Mouse (Mus musculus) heart, embryonic 15.5 days (tissue): ENCODE results near the gene Sox10. TPM values are rescaled to one million over a fixed set of nuclear protein-coding genes. Genes with fewer than 3 reads are reported as not detected.
A peak's percentile ranks its signal among the peaks of the same experiment; 100 is the strongest.

Experiments used
- ATAC-seq: fragments of 200-750 bp; cut with Nextera tagmentation; replicated peaks from 2 replicates; pipeline ENCODE4 v1.8.0; 2017; ENCODE audit warnings: low read depth, moderate TSS enrichment; ENCODE audit not compliant: insufficient number of reproducible peaks, insufficient read depth, low FRiP score
- H3K27ac ChIP-seq: fragments of 300-500 bp; sonication (generic); 2 replicates; pipeline ENCODE4 v1.5.1; 2015; ENCODE audit warnings: mild to moderate bottlenecking, inconsistent platforms
- H3K27me3 ChIP-seq: fragments of 300-500 bp; sonication (generic); 2 replicates; pipeline ENCODE4 v1.6.1; 2015; ENCODE audit warnings: inconsistent platforms
- H3K36me3 ChIP-seq: fragments of 300-500 bp; sonication (generic); 2 replicates; pipeline ENCODE4 v1.6.1; 2015; ENCODE audit warnings: mild to moderate bottlenecking, inconsistent platforms
- H3K4me1 ChIP-seq: fragments of 300-500 bp; sonication (generic); replicated peaks from 2 replicates; pipeline ENCODE4 v1.6.1; 2015; ENCODE audit warnings: inconsistent platforms
- H3K4me2 ChIP-seq: fragments of 300-500 bp; sonication (generic); 2 replicates; pipeline ENCODE4 v1.6.1; 2015; ENCODE audit warnings: inconsistent platforms, mild to moderate bottlenecking, moderate library complexity
- H3K4me3 ChIP-seq: fragments of 300-500 bp; sonication (generic); 2 replicates; pipeline ENCODE4 v1.5.1; 2015; ENCODE audit warnings: mild to moderate bottlenecking, inconsistent platforms
- H3K9ac ChIP-seq: fragments of 300-500 bp; sonication (generic); 2 replicates; pipeline ENCODE4 v1.6.1; 2015; ENCODE audit warnings: mild to moderate bottlenecking, inconsistent platforms
- H3K9me3 ChIP-seq: fragments of 300-500 bp; sonication (generic); replicated peaks from 2 replicates; pipeline ENCODE4 v1.6.1; 2016; ENCODE audit warnings: inconsistent platforms
- WGBS: fragments of 180-500 bp; shearing (Covaris S2); methylation state at CpG from one replicate; pipeline ENCODE4 v1.1.7; 2015; ENCODE audit warnings: mixed read lengths; 5-methylcytosine and 5-hydroxymethylcytosine counted together
- polyA plus RNA-seq: library from polyadenylated mRNA; unstranded; fragments of >200 nt; fragmentation: Nextera tagmentation; extraction: Ambion mirVana; gene quantifications from 2 replicates; pipeline ENCODE4 v1.2.1, GENCODE M21; 2015

Sox10 gene
- polyA plus RNA-seq, 1 experiment from 2014 or later, result 0.45 TPM

GRCm38 (mm10) chr15:79135332-79135731 lies 29.7 kb downstream of the Sox10 start:
- Histone ChIP-seq H3K4me1 (peaks cover 19% of the 10 kb centered on the region), H3K9me3 (no peaks in the 10 kb centered on the region), H3K36me3 (peaks cover 47% of the 10 kb centered on the region), H3K9ac (no peak overlapping the region), H3K27me3 (no peaks in the 10 kb centered on the region), H3K27ac (no peak overlapping the region), H3K4me3 (no peak overlapping the region), H3K4me2 (no peak overlapping the region)
- no peak for ATAC-seq
- WGBS, result 79% methylated on average over 9 of the region's 9 CpGs

- ATAC-seq, result no peak
- H3K27ac ChIP-seq, result no peak overlapping the region
- WGBS, result 80% methylated on average over 9 of the region's 9 CpGs
- peaks cover 53% of the 10 kb centered on the region for H3K36me3 ChIP-seq
- H3K4me3 ChIP-seq, result no peak overlapping the region
- no peak overlapping the region for H3K9ac ChIP-seq
- peaks cover 23% of the 10 kb centered on the region for H3K4me1 ChIP-seq
- H3K4me2 ChIP-seq, result no peak overlapping the region
- no peaks in the 10 kb centered on the region for H3K9me3 ChIP-seq
- no peaks in the 10 kb centered on the region for H3K27me3 ChIP-seq
Observed at GRCm38 (mm10) chr15:79134496-79135270, 30.4 kb downstream of the Sox10 start.

GRCm38 (mm10) chr15:79133191-79133661 lies 31.8 kb downstream of the Sox10 start:
- Histone ChIP-seq H3K4me1 (peaks cover 23% of the 10 kb centered on the region), H3K4me3 (no peak overlapping the region), H3K27me3 (no peaks in the 10 kb centered on the region), H3K27ac (no peak overlapping the region), H3K36me3 (peaks cover 65% of the 10 kb centered on the region), H3K4me2 (no peak overlapping the region), H3K9me3 (no peaks in the 10 kb centered on the region), H3K9ac (no peak overlapping the region)
- ATAC-seq, result no peak
- WGBS, result 78% methylated on average over 6 of the region's 6 CpGs

- Histone ChIP-seq H3K4me3 (no peak overlapping the region), H3K9me3 (no peaks in the 10 kb centered on the region), H3K4me2 (no peak overlapping the region), H3K36me3 (peaks cover 82% of the 10 kb centered on the region), H3K27ac (peak overlapping the region; percentile 65), H3K4me1 (peaks cover 20% of the 10 kb centered on the region), H3K27me3 (no peaks in the 10 kb centered on the region), H3K9ac (peak overlapping the region; percentile 23; the same call in 1 of the 2 replicates)
- 0 out of 2 replicates have a peak, but pooled peaks have one; percentile 36 for ATAC-seq
- WGBS, result 51% methylated on average over 7 of the region's 7 CpGs
Observed at GRCm38 (mm10) chr15:79131442-79131841, 33.6 kb downstream of the Sox10 start.

- Histone ChIP-seq H3K27ac (peak overlapping the region; percentile 65), H3K9me3 (no peaks in the 10 kb centered on the region), H3K4me3 (no peak overlapping the region), H3K4me2 (no peak overlapping the region), H3K36me3 (peaks cover 89% of the 10 kb centered on the region), H3K27me3 (no peaks in the 10 kb centered on the region), H3K4me1 (peaks cover 20% of the 10 kb centered on the region), H3K9ac (peak overlapping the region; percentile 23; the same call in 1 of the 2 replicates)
- no peak for ATAC-seq
- WGBS, result 57% methylated on average over 10 of the region's 10 CpGs
Observed at GRCm38 (mm10) chr15:79130782-79131181, 34.3 kb downstream of the Sox10 start.

GRCm38 (mm10) chr15:79129311-79129710 lies 35.7 kb downstream of the Sox10 start:
- 75% methylated on average over 7 of the region's 7 CpGs for WGBS
- ATAC-seq, result no peak

GRCm38 (mm10) chr15:79128208-79128607 lies 36.8 kb downstream of the Sox10 start:
- WGBS, result 92% methylated on average over 5 of the region's 5 CpGs
- peaks cover 88% of the 10 kb centered on the region for H3K36me3 ChIP-seq
- H3K9ac ChIP-seq, result no peak overlapping the region
- peaks cover 36% of the 10 kb centered on the region for H3K4me1 ChIP-seq
- ATAC-seq, result no peak
- H3K27ac ChIP-seq, result no peak overlapping the region
- H3K9me3 ChIP-seq, result no peaks in the 10 kb centered on the region
- no peak overlapping the region for H3K4me2 ChIP-seq
- H3K4me3 ChIP-seq, result no peak overlapping the region
- no peaks in the 10 kb centered on the region for H3K27me3 ChIP-seq

More at GRCm38 (mm10) chr15:79129311-79129710, 35.7 kb downstream of the Sox10 start:
- Histone ChIP-seq H3K9me3 (no peaks in the 10 kb centered on the region), H3K4me2 (no peak overlapping the region), H3K4me3 (no peak overlapping the region), H3K36me3 (peaks cover 97% of the 10 kb centered on the region), H3K27me3 (no peaks in the 10 kb centered on the region), H3K4me1 (peaks cover 29% of the 10 kb centered on the region), H3K27ac (no peak overlapping the region), H3K9ac (no peak overlapping the region)

- ATAC-seq, result no peak
- WGBS, result 94% methylated on average over 12 of the region's 12 CpGs
- Histone ChIP-seq H3K4me1 (peaks cover 47% of the 10 kb centered on the region), H3K4me3 (no peak overlapping the region), H3K9me3 (no peaks in the 10 kb centered on the region), H3K4me2 (no peak overlapping the region), H3K36me3 (peaks cover 85% of the 10 kb centered on the region), H3K9ac (no peak overlapping the region), H3K27me3 (no peaks in the 10 kb centered on the region), H3K27ac (no peak overlapping the region)
Observed at GRCm38 (mm10) chr15:79127101-79127500, 37.9 kb downstream of the Sox10 start.

- Histone ChIP-seq H3K4me3 (no peak overlapping the region), H3K36me3 (peaks cover 84% of the 10 kb centered on the region), H3K27me3 (no peaks in the 10 kb centered on the region), H3K4me1 (peaks cover 43% of the 10 kb centered on the region), H3K27ac (no peak overlapping the region), H3K9me3 (no peaks in the 10 kb centered on the region), H3K4me2 (no peak overlapping the region), H3K9ac (no peak overlapping the region)
- WGBS, result 74% methylated on average over 13 of the region's 13 CpGs
- no peak for ATAC-seq
Observed at GRCm38 (mm10) chr15:79126217-79126932, 38.7 kb downstream of the Sox10 start.

GRCm38 (mm10) chr15:79124331-79124875 lies 40.6 kb downstream of the Sox10 start:
- H3K36me3 ChIP-seq, result peaks cover 84% of the 10 kb centered on the region
- peak overlapping the region; percentile 89 for H3K27ac ChIP-seq
- peak overlapping the region; percentile 4; the same call in 1 of the 2 replicates for H3K9ac ChIP-seq
- ATAC-seq, result 0 out of 2 replicates have a peak, but pooled peaks have one; percentile 7
- peaks cover 28% of the 10 kb centered on the region for H3K4me1 ChIP-seq
- H3K4me3 ChIP-seq, result no peak overlapping the region
- H3K4me2 ChIP-seq, result no peak overlapping the region
- H3K9me3 ChIP-seq, result no peaks in the 10 kb centered on the region
- H3K27me3 ChIP-seq, result no peaks in the 10 kb centered on the region
- WGBS, result 69% methylated on average over 10 of the region's 10 CpGs

GRCm38 (mm10) chr15:79123751-79124150 lies 41.3 kb downstream of the Sox10 start:
- peak overlapping the region; percentile 89 for H3K27ac ChIP-seq
- peaks cover 28% of the 10 kb centered on the region for H3K4me1 ChIP-seq
- H3K36me3 ChIP-seq, result peaks cover 87% of the 10 kb centered on the region
- H3K9me3 ChIP-seq, result no peaks in the 10 kb centered on the region
- H3K9ac ChIP-seq, result no peak overlapping the region
- WGBS, result 40% methylated on average over 6 of the region's 6 CpGs
- H3K27me3 ChIP-seq, result no peaks in the 10 kb centered on the region
- peak; percentile 90 for ATAC-seq
- H3K4me3 ChIP-seq, result no peak overlapping the region
- H3K4me2 ChIP-seq, result no peak overlapping the region
